Mouse (Mus musculus) cerebellum, adult 18-20 months (tissue): ENCODE data around the gene Pmfbp1.

ENCODE experiments used
- DNase-seq, 2 experiments: peaks; one replicate each; pipeline ENCODE4 v3.0.0; 2021

Gene Pmfbp1

GRCm38 (mm10) chr8:109503566-109503965 is 9.7 kb downstream of the Pmfbp1 start:
- no peak for DNase-seq

- DNase-seq, result no peak
These were observed 11.7 kb downstream of the Pmfbp1 start for GRCm38 (mm10) chr8:109505560-109505959.

- no peak for DNase-seq
These were observed 30.2 kb downstream of the Pmfbp1 start for GRCm38 (mm10) chr8:109524008-109524407.

- DNase-seq, result peak in 1 of 2 experiments; percentile 17
These were observed 41.5 kb downstream of the Pmfbp1 start for GRCm38 (mm10) chr8:109535140-109535990.

- DNase-seq, result peak; percentile 53 to 73
These were observed 42.9 kb downstream of the Pmfbp1 start for GRCm38 (mm10) chr8:109536703-109537102.

GRCm38 (mm10) chr8:109542165-109542564 is 48.3 kb downstream of the Pmfbp1 start:
- no peak for DNase-seq

- no peak for DNase-seq
These were observed 49.1 kb downstream of the Pmfbp1 start for GRCm38 (mm10) chr8:109542748-109543519.

GRCm38 (mm10) chr8:109544049-109544448 is 50.2 kb downstream of the Pmfbp1 start:
- DNase-seq, result no peak

GRCm38 (mm10) chr8:109551663-109552062 is 57.8 kb downstream of the Pmfbp1 start:
- no peak for DNase-seq

- DNase-seq, result no peak
These were observed 70.1 kb downstream of the Pmfbp1 start for GRCm38 (mm10) chr8:109563881-109564280.

- DNase-seq, result no peak
These were observed 70.9 kb downstream of the Pmfbp1 start for GRCm38 (mm10) chr8:109564766-109565165.

- DNase-seq, result peak; percentile 98 to 99
These were observed 71.9 kb downstream of the Pmfbp1 start, which contains the start of the genes Dhx38 and Txnl4b for GRCm38 (mm10) chr8:109565498-109566333. Dhx38 (minus strand) TSS chr8:109565861. Txnl4b (plus strand) TSS chr8:109565892.

GRCm38 (mm10) chr8:109571139-109571538 is 77.3 kb downstream of the Pmfbp1 start:
- DNase-seq, result no peak

GRCm38 (mm10) chr8:109576311-109576710 is 82.5 kb downstream of the Pmfbp1 start:
- no peak for DNase-seq

- DNase-seq, result no peak
These were observed 85.1 kb downstream of the Pmfbp1 start, which contains the start of gene Hp for GRCm38 (mm10) chr8:109578900-109579301. Hp (minus strand) TSS chr8:109579172.

- no peak for DNase-seq
These were observed 90.5 kb downstream of the Pmfbp1 start for GRCm38 (mm10) chr8:109584293-109584692.

GRCm38 (mm10) chr8:109584830-109585229 is 91.0 kb downstream of the Pmfbp1 start:
- DNase-seq, result no peak

GRCm38 (mm10) chr8:109585652-109586051 is 91.8 kb downstream of the Pmfbp1 start:
- DNase-seq, result no peak

- DNase-seq, result no peak
These were observed 93.2 kb downstream of the Pmfbp1 start for GRCm38 (mm10) chr8:109586972-109587504.

GRCm38 (mm10) chr8:109590901-109591300 is 97.1 kb downstream of the Pmfbp1 start:
- no peak for DNase-seq

GRCm38 (mm10) chr8:109591367-109591766 is 97.5 kb downstream of the Pmfbp1 start:
- no peak for DNase-seq

- no peak for DNase-seq
These were observed 98.3 kb downstream of the Pmfbp1 start for GRCm38 (mm10) chr8:109592164-109592563.
